Mouse (Mus musculus): ENCODE results near the gene Wdcp. TPM values are rescaled to one million over a fixed set of nuclear protein-coding genes. Genes with fewer than 3 reads are reported as not detected.
A peak's percentile ranks its signal among the peaks of the same experiment; 100 is the strongest.
"Not testable (repeated sequence)": the region's sequence is repeated elsewhere in the genome, so short reads cannot be mapped to it uniquely, and the experiment has no call there.

Gene Wdcp
- total RNA-seq, 2 experiments from 2014 or later = 9.3 to 11.4 TPM

DNA sequence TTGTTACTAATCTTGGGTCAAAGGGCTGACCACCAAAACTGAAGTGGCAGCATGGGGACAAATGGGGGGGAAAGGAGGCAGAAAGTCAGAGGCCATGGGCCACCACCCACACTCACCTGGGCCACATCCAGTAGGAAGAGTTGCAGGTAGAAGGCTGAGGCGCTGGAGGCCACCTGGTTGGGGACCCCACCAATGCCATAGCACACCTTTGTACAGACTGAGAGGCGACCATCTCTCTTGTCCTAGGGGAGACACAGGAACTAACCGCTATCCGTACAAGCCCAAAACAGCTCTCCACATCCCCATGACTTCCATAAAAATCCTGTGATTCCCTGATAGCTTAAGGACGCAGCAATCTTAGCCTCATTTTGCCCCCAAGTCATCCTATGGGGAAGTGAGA lies 28.2 kb downstream of the Wdcp start:
- no peak for DNase-seq

DNA sequence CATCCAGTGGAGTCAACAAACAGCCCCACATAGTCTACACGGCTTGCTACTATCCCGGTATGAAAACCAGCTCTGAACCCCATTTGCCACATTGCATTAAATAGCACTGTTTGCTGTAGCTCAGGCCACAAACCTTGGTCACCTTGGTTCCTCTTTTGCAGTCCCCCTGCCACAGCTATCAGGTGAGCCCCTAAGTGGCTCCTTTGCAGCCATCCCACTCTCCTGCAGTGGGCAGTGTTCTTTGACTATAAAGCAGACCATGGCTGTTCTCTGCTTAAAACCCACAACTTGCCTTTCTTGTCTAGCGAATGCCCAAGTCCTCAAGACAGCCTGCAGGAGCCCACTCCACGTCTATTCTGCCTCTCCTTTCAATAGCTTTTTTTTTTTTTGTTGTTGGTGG lies 29.2 kb downstream of the Wdcp start:
- no peak for DNase-seq

DNA sequence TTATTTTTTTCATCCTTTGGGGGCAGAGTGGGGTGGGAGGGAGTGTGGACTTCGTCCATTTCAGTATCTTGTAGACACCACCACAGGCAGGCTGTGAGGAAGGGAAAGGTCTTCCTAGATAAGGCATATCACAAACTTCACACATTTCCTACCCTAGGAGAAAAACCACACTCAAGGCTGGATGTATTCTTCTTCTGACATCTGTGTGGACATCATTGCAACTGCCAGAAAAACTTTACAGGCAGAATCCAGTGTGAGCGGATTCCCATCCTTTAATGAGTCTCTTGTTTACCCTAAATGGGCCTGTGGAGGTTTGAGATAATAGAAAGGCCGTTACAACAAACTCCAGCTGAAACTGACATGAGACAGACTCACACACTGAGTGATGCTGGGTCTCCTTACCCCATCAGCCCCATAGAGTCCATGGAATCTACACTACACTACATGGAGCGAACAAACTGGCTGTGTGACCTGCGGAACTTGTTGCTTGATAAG lies 29.9 kb downstream of the Wdcp start:
- DNase-seq = no peak

DNA sequence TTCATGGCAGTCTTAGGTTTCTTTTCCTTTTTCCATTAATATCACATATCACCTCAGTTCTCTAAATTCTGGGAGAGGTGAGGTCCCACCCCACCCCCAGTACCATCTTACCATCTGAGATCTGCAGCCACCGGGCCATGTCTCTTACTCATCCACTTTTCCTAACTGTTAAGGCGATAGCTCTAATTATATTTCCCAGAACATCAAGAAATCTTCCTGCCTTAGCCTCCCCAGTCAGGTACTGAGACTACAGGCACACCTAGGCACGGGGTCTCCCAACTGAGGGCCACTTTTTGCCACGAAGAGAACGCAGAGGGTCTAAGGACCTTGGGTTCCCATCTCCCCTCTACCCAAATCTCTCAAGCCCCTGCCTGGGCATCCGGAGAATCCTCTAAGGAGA lies 30.4 kb downstream of the Wdcp start:
- no peak for DNase-seq

DNA sequence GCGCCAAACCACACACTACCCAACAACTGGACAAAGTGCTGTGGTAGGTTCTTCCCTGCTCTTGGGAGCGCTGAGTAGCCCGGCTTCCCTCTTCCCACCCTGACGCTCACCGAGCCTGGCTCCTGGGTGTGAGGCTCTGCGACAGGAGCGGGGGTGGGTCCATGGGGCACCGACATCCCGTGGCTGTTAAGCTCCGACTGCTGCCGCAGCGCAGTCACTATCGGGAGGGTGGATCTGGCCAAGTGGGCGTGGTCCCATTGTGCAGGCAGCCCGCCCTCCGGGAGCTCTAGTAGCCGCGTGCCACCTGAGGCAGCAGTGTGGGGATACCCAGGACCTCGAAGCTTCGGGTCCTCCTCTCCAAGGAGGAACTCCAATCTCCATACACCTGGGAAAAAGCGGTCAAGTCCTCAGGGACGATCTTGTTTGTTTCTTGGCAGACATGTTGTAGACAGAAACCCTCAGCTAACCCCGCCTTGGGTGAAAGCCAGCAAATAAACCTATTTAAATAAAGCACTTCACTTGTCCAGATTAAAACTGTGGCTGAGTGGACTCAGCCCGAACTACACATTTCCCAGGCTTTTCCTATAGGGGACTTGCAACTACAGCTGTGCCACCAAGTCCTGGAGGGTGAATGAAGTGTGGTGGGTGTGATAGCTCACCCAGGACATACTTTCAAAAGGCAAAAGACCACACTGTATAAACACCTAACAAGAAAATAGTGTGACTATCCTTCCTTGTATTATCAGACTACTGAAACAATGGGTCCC lies 31.2 kb downstream of the Wdcp start, which contains the start of gene Mfsd2b:
Gene Mfsd2b, minus strand, starts transcription at position 199 of the 767 bp plus-strand sequence.
- DNase-seq = peak; percentile 80

DNA sequence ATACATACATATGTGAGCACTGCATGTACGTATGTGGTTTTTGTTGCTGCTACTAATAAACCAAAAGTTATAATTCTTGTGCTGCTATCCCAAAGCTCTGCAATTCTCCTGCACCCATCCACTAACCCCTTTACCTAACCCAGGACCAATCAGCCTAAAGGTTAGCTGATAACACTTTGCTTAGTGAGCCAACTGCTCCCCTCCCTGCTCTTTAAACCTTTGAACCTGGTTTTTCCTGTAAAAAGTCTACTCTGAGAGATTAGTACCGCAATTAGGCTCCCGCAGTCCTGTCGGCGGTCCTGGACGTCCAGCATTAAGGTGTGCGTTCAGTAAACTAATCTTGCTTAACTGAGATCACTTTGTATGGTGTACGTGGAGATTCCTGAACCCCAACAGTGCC lies 32.5 kb downstream of the Wdcp start:
- no peak for DNase-seq

DNA sequence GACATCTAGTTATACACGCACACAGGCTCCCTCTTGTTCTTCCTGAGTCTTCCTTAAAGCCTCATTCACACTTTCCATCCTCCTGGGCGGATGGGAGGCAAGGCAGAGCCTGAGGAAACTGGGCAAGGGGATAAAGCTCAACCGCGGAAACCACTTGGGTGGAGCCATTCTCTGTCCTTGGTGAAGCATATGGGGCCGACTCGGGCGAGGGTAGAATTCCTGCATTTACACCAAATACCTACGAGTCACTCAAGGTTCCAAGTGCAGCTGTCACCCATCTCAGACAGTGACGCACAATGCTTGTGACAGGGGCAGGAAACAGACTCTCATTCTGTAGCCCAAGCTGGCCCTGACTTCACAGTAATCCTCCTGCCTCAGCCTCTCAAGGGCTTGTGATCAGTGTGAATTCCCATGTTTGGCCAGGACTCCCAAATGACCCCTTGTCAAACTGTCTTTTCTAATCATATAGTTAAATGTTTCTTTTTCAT lies 35.2 kb downstream of the Wdcp start:
- no peak for DNase-seq

DNA sequence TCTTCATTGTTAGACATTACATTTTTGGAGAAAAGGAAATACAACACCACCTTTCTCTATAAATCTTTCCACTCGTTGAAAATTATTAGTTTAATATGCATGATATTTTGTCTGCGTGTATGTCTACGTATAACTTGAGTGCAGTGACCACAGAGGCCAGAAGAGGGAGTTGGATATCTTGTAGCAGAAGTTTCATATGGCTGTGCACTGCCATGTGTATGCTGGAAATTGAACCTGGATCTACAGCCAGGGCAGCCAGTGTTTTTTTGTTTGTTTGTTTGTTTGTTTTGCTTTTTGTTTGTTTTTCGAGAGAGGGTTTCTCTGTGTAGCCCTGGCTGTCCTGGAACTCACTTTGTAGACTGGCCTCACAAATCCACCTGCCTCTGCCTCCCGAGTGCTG lies 35.9 kb downstream of the Wdcp start:
- no peak for DNase-seq

DNA sequence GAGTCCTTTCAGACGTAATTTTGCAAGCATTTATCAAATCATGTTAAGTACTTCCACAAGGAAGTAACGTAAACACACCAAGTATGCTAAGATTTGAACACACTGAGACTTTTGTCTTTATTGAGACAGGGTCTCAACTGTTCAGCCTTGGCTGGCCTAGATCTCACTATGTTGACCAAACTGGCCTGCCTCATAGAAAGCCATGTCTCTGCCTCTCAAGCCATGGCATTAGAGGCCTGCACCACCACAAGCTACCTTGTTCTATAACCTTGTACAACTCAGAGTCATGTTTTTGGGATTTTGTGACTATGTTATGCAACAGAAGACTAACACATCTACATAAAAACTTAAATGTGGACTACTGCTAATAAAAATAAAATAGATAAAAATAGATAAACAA lies 39.0 kb downstream of the Wdcp start:
- no peak for DNase-seq

DNA sequence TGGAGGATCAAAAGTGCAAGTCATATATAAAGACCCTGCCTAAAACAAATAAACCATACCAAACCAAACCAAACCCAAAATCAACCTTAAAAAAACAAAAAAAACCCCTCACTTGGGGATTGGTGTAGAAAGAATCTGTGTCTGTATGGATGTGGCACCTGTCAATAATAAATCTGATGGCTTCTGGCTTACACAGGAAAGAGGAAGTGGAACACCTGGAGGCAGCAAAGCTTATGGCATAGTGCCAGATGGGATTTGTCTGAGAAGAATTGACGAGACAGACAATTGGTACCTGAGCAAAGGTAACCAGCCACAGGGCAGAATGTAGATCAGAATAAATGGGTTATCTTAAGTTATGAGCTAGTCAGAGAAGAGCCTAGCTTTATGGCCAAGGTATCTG lies 42.0 kb downstream of the Wdcp start:
- no peak for DNase-seq

DNA sequence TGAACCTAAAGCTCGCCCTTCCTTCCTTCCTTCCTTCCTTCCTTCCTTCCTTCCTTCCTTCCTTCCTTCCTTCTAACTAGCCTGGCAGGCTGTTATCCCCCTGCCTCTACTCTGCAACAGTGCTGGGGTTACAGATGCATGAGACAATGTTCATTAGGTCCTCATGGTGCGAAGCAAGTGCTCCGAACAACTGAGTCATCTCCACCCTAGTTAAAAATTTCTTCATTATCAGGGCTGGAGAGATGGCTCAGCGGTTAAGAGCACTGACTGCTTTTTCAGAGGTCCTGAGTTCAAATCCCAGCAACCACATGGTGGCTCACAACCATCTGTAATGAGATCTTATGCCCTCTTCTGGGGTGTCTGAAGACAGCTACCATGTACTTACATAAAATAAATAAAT lies 43.5 kb downstream of the Wdcp start:
- DNase-seq = not testable (repeated sequence)

DNA sequence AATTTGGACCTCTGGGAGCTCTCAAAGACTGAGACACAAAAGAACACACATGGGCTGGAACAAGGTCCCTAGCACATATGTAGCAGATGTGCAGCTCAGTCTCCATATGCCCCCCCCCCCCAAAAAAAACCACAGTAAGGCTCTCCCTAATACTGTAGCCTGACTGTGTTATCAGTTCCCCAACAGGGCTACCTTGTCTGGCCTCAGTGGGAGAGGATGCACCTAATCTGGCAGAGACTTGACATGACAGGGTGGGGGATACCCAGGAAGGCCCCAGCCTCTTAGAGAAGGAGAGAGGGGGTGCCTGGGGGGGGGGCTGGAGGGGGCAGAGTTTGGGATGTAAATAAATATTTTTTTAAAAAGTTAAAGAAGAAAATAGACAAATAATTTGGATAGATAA lies 45.6 kb downstream of the Wdcp start:
- DNase-seq = no peak

DNA sequence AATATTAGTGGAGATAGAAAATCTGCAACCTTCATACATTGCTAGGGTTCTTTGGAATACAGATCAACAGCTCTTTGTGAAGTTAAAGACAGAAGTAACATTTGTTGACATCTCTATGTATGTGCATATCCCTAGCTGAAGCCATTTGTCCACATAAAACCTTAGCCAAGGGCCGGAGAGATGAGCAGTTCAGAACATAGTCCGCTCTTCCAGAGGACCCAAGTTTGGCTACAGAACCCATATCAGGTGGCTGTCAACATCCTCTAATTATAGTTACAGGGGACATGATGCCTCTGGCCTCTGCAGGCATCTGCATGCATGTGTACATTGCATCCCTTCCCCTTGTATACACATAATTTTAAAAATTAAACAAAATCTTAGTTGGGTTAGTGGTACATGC lies 46.1 kb downstream of the Wdcp start:
- DNase-seq = no peak

DNA sequence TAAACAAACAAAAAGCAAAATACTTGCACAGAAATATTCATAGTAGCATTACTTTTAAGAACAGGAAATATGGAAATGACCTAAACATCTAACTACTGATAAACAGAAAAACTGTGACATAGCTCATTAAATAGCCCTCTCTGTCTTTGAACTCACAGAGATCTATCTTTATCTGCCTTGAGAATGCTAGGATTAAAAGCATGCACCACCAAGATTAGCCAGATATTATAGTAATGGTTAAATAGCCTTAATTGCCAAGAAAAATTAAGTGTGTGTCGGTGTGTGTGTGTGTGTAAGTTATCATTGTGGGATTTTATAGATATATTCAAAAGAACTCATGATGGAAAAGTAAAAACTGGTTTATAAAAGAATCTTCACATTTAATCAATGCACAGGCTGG lies 46.8 kb downstream of the Wdcp start:
- DNase-seq = no peak

DNA sequence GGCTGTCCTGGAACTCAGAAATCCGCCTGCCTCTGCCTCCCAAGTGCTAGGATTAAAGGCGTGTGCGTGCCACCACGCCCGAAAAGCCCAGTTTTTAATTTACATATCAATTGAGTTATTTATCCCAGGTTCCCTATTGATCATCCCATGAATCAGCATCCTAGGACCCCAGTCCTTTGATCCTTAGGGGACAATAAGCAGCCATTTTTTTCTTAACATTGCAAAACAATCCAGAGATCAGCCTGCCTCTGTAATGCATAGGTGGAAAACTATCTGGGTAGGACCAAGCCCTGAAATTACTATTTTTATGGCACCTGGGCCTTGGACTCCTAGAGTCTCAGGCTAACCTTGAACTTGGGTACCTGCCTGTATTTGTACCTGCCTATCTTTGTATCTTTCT lies 54.9 kb downstream of the Wdcp start:
- DNase-seq = no peak

DNA sequence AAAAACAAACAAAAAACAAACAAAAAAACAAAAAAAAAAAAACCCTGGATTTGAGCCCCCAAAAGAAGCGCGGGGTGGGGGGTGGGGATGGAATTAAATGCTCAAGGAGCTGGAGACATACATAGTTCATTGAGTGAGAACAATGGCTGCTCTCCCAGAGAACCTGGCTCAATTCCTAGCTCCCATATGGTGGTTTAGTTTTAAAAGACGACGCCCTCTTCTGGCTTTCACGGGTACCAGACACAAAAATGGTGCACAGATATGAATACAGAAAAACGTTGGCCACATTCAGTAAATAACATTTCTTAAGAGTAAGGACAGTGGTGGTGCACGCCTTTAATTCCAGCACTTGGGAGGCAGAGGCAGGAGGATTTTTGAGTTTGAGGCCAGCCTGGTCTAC lies 62.8 kb downstream of the Wdcp start:
- DNase-seq = peak; percentile 11

DNA sequence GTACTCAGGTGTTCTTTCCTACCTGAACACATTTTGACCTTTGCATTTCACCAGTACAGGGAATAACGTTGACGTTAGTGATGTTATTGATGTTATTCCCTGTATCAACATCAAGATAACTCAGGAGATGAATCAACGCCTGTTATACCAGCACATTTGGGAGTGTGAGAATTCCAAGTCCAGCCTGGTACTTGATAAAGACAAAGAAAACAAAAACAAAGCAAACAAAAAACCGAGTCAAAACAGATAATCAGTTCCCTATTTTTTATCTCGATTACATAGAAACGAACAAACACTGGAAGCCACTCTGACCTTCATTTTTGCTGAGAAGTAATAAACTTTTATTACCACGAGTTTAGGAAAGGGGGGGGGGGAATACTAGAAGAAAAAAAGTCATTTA lies 63.4 kb downstream of the Wdcp start:
- DNase-seq = no peak

DNA sequence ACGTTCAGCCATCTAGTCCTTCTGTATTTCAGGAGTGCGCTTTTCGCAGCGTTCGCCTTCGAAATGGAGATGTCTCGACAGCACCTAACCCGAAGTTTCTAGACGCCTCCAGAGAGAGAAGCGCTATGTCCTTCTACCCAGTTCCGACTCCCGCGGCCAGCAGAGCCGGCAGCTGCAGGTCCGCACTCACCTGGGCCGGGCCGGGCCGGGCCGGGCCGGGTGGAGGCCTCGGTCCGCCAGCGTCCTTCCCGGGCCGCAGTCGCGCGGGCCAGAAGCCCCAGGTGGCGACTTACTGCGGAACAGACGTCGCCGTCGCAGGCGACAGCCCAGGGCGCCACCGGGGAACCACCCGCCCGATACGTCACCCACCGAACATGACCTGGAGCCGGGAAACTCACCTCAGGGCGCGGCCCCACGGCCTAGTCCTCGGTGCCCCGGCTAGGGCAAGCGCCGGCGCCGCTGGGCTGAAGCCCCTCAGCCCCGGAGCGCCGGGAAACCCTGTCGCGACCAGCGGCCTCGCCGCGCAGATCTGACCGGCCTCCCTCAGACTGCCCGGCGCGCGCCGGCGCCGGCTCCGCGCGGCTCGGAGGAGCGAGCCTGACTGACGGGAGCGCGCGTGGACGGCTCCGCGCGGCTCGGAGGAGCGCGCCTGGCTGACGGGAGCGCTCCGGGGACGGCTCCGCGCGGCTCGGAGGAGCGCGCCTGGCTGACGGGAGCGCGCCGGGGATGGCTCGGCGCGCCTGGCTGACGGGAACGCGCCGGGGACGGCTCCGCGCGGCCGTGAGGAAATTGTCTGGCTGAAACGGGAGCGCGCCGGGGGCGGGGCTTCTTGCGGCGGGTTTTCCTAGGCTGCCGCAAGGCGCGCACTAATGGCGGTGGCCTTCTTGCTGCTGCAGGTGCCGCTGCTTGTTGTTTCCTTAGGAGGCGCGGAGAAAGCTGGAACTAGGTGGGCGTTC lies 64.1 kb downstream of the Wdcp start, which contains the start of gene Ubxn2a:
Gene Ubxn2a, minus strand, starts transcription at position 755 of the 956 bp plus-strand sequence.
- peak; percentile 97 for DNase-seq

DNA sequence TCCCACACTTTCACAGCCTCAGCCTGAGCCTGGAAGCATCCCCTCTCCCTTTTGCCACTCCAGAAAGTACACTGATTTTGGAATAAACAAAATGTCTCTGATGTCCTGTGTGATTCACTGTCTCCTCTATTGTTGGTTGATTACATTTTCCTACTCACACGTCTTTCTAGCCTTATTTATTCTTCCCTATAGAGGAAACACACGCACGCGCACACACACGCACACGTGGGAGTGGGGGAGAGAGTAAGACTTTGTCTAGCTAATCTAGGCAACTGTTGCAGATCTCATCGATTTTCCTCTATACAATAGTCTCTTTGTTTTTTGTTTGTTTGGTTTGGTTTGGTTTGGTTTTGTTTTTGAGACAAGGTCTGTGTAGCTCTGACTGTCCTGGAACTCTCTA lies 65.3 kb downstream of the Wdcp start:
- no peak for DNase-seq
